Mouse (Mus musculus) cortical plate, adult 2 months (tissue): ENCODE results near the gene Ampd3.

Experiments used
- CTCF ChIP-seq: fragments of 200-500 bp; IDR thresholded peaks from 2 replicates; pipeline ENCODE4 v1.5.1; 2011; ENCODE audit warnings: mild to moderate bottlenecking, control low read depth, low read length; ENCODE audit not compliant: insufficient read depth; ENCODE audit errors: extremely low read depth
- POLR2A ChIP-seq: fragments of 200-500 bp; IDR thresholded peaks from 2 replicates; pipeline ENCODE4 v1.6.1; 2011; ENCODE audit warnings: mild to moderate bottlenecking, low read length, control low read depth; ENCODE audit not compliant: insufficient read depth; ENCODE audit errors: extremely low read depth

- TF ChIP-seq POLR2A (no peak), CTCF (no peak)
These were observed 38.7 kb upstream of the Ampd3 start for GRCm38 (mm10) chr7:110729295-110729694.
